Mouse (Mus musculus): Measurements from ENCODE around the gene Scrg1. TPM values are rescaled to one million over a fixed set of nuclear protein-coding genes. Genes with fewer than 3 reads are reported as not detected.
"Not testable (repeated sequence)": the region's sequence is repeated elsewhere in the genome, so short reads cannot be mapped to it uniquely, and the experiment has no call there.

Gene Scrg1
- polyA plus RNA-seq, 1 experiment from 2014 or later = 0.74 TPM

GRCm38 (mm10) chr8:57510791-57511315, 55.1 kb downstream of the Scrg1 start:
- no peaks in the 10 kb centered on the region for H3K27me3 ChIP-seq (ENCODE audit: control insufficient read depth, insufficient read depth, low read length)

DNA sequence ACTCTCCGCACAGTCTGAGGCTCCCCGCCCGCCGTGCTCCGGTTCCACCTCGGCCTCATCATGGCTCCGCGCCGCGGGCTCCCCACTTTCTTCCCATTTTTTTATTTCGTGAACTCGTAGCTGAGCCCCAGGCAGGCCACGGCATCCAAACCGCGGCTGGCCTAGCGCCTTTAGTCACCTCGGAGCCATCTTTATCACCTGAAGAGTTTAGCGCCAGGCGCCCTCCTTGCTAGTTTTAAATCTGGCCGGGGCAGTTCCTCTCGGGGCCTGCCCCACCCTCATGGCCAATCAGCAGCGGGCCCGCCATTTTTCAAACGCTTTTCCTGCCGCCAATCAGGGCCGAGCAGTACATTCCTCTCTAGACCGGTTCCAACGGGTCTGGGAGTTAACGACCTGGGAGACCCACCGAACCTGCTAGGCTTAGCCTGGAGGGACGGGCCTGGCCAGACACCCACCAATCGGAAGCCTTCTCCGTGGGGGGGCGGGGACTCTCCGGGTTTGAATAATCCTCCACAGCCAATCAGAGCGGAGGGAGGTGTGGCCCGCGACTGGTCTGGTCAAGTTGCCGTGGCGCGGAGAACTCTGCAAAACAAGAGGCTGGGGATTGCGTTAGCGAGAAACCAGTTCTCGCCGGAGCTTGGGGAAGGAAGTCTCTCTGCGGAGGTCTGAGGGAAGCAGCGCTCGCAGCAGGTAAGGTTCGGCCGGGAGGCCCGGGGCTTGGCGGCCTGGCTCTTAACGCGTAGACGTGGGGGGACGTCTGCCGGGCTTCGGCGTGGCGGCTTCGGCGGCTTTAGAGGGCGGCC, 55.8 kb downstream of the Scrg1 start, which contains the start of gene Hmgb2:
Gene Hmgb2, plus strand, starts transcription at position 592 of the 803 bp plus-strand sequence.
- WGBS = under 1% methylated on average over 63 of the region's 63 CpGs
- Histone ChIP-seq H3K36me3 (ENCODE audit: control insufficient read depth, insufficient read depth, low read length) (peaks cover 6% of the 10 kb centered on the region), H3K9ac (ENCODE audit: low read length) (peak within 1 kb of the TSS; percentile 100), H3K4me3 (replicated peaks; ENCODE audit: low read length) (peak within 1 kb of the TSS; percentile 79), H3K4me1 (ENCODE audit: control insufficient read depth, insufficient read depth, low read length) (peaks cover 6% of the 10 kb centered on the region; the same call in 1 of the 2 replicates), H3K27me3 (ENCODE audit: control insufficient read depth, insufficient read depth, low read length) (no peaks in the 10 kb centered on the region), H3K4me2 (ENCODE audit: low read depth, low read length) (peak within 1 kb of the TSS; percentile 97), H3K27ac (ENCODE audit: low read length) (peak within 1 kb of the TSS; percentile 100), H3K9me3 (replicated peaks; ENCODE audit: control insufficient read depth, low read length) (no peaks in the 10 kb centered on the region)
- ATAC-seq (ENCODE audit: insufficient read depth, low FRiP score) = peak; percentile 100

More at GRCm38 (mm10) chr8:57510791-57511315, 55.1 kb downstream of the Scrg1 start:
- peak overlapping the region; percentile 77 for H3K4me3 ChIP-seq (replicated peaks; ENCODE audit: low read length)
- peak overlapping the region; percentile 97 for H3K4me2 ChIP-seq (ENCODE audit: low read depth, low read length)
- WGBS = 1% methylated on average over 31 of the region's 31 CpGs
- peaks cover 2% of the 10 kb centered on the region; the same call in 1 of the 2 replicates for H3K36me3 ChIP-seq (ENCODE audit: control insufficient read depth, insufficient read depth, low read length)
- no peaks in the 10 kb centered on the region for H3K9me3 ChIP-seq (replicated peaks; ENCODE audit: control insufficient read depth, low read length)
- H3K27ac ChIP-seq (ENCODE audit: low read length) = peak overlapping the region; percentile 71
- H3K4me1 ChIP-seq (ENCODE audit: control insufficient read depth, insufficient read depth, low read length) = peaks cover 6% of the 10 kb centered on the region; the same call in 1 of the 2 replicates
- 0 out of 2 replicates have a peak, but pooled peaks have one; percentile 0 for ATAC-seq (ENCODE audit: insufficient read depth, low FRiP score)
- H3K9ac ChIP-seq (ENCODE audit: low read length) = peak overlapping the region; percentile 88

- peak; percentile 39 for ATAC-seq (ENCODE audit: insufficient read depth, low FRiP score)
- no peaks in the 10 kb centered on the region for H3K27me3 ChIP-seq (ENCODE audit: control insufficient read depth, insufficient read depth, low read length)
- H3K27ac ChIP-seq (ENCODE audit: low read length) = peak overlapping the region; percentile 100
- no peaks in the 10 kb centered on the region for H3K9me3 ChIP-seq (replicated peaks; ENCODE audit: control insufficient read depth, low read length)
- peaks cover 6% of the 10 kb centered on the region for H3K36me3 ChIP-seq (ENCODE audit: control insufficient read depth, insufficient read depth, low read length)
- peak overlapping the region; percentile 79 for H3K4me3 ChIP-seq (replicated peaks; ENCODE audit: low read length)
- WGBS = under 1% methylated on average over 84 of the region's 96 CpGs
- H3K9ac ChIP-seq (ENCODE audit: low read length) = peak overlapping the region; percentile 100
- H3K4me1 ChIP-seq (ENCODE audit: control insufficient read depth, insufficient read depth, low read length) = peaks cover 6% of the 10 kb centered on the region; the same call in 1 of the 2 replicates
- H3K4me2 ChIP-seq (ENCODE audit: low read depth, low read length) = peak overlapping the region; percentile 64
Measured at GRCm38 (mm10) chr8:57512141-57513056, 56.7 kb downstream of the Scrg1 start.

GRCm38 (mm10) chr8:57513178-57513661, 57.5 kb downstream of the Scrg1 start:
- H3K27me3 ChIP-seq (ENCODE audit: control insufficient read depth, insufficient read depth, low read length); H3K4me1 ChIP-seq (ENCODE audit: control insufficient read depth, insufficient read depth, low read length); ATAC-seq (ENCODE audit: insufficient read depth, low FRiP score); H3K36me3 ChIP-seq (ENCODE audit: control insufficient read depth, insufficient read depth, low read length); H3K9me3 ChIP-seq (replicated peaks; ENCODE audit: control insufficient read depth, low read length): not testable (repeated sequence)
- Histone ChIP-seq H3K4me3 (replicated peaks; ENCODE audit: low read length) (peak overlapping the region; percentile 79), H3K9ac (ENCODE audit: low read length) (peak overlapping the region; percentile 100), H3K27ac (ENCODE audit: low read length) (peak overlapping the region; percentile 100; the same call in 1 of the 2 replicates), H3K4me2 (ENCODE audit: low read depth, low read length) (peak overlapping the region; percentile 64)
- 4% methylated on average over 10 of the region's 10 CpGs for WGBS

GRCm38 (mm10) chr8:57516685-57517084, 61.0 kb downstream of the Scrg1 start:
- H3K4me2 ChIP-seq (ENCODE audit: low read depth, low read length); H3K27me3 ChIP-seq (ENCODE audit: control insufficient read depth, insufficient read depth, low read length); H3K4me3 ChIP-seq (replicated peaks; ENCODE audit: low read length); H3K4me1 ChIP-seq (ENCODE audit: control insufficient read depth, insufficient read depth, low read length); H3K36me3 ChIP-seq (ENCODE audit: control insufficient read depth, insufficient read depth, low read length); H3K9me3 ChIP-seq (replicated peaks; ENCODE audit: control insufficient read depth, low read length); ATAC-seq (ENCODE audit: insufficient read depth, low FRiP score); H3K27ac ChIP-seq (ENCODE audit: low read length); H3K9ac ChIP-seq (ENCODE audit: low read length): not testable (repeated sequence)
- WGBS = 95% methylated on average over 4 of the region's 5 CpGs

- WGBS = 87% methylated on average over 3 of the region's 3 CpGs
- Histone ChIP-seq H3K27me3 (ENCODE audit: control insufficient read depth, insufficient read depth, low read length) (no peaks in the 10 kb centered on the region), H3K27ac (ENCODE audit: low read length) (no peak overlapping the region), H3K9ac (ENCODE audit: low read length) (no peak overlapping the region), H3K4me1 (ENCODE audit: control insufficient read depth, insufficient read depth, low read length) (peaks cover 4% of the 10 kb centered on the region; the same call in 1 of the 2 replicates), H3K9me3 (replicated peaks; ENCODE audit: control insufficient read depth, low read length) (no peaks in the 10 kb centered on the region), H3K36me3 (ENCODE audit: control insufficient read depth, insufficient read depth, low read length) (peaks cover 6% of the 10 kb centered on the region), H3K4me3 (replicated peaks; ENCODE audit: low read length) (no peak overlapping the region), H3K4me2 (ENCODE audit: low read depth, low read length) (no peak overlapping the region)
- ATAC-seq (ENCODE audit: insufficient read depth, low FRiP score) = no peak
Measured at GRCm38 (mm10) chr8:57517723-57518122, 62.0 kb downstream of the Scrg1 start.

DNA sequence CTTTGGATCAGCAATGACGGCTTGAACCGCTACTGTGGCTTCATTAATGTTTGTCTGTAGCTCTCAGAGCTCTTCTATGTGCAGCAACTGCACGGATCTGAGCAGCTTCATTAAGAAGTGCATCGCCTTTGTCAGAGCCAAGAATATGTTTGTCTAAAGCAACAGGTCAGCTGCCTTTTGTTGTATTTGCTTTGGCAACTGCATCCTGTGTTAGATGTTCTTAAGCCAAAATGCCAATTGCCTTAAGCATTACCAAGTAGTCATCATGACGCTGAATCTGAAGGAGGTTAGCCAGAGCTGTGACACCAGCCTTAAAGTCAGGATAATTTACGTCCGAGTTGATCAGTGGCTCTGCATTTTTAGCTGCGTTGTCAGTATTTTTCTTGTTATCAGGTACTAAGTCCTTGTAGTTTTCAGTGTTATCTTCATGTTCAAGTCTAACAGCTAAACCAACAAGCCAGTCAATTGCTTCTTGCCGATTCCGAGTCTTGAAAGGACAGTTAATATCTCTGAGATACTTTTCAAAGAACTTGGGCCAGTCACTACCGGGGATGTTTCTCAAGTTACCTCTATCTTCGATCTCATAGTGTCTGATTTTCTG, 64.6 kb downstream of the Scrg1 start:
- no peak overlapping the region for H3K4me3 ChIP-seq (replicated peaks; ENCODE audit: low read length)
- WGBS = 76% methylated on average over 12 of the region's 12 CpGs
- H3K36me3 ChIP-seq (ENCODE audit: control insufficient read depth, insufficient read depth, low read length) = peaks cover 6% of the 10 kb centered on the region
- H3K27ac ChIP-seq (ENCODE audit: low read length) = no peak overlapping the region
- H3K4me2 ChIP-seq (ENCODE audit: low read depth, low read length) = no peak overlapping the region
- H3K9me3 ChIP-seq (replicated peaks; ENCODE audit: control insufficient read depth, low read length) = no peaks in the 10 kb centered on the region
- H3K9ac ChIP-seq (ENCODE audit: low read length) = no peak overlapping the region
- ATAC-seq (ENCODE audit: insufficient read depth, low FRiP score) = no peak
- no peaks in the 10 kb centered on the region for H3K27me3 ChIP-seq (ENCODE audit: control insufficient read depth, insufficient read depth, low read length)
- no peaks in the 10 kb centered on the region for H3K4me1 ChIP-seq (ENCODE audit: control insufficient read depth, insufficient read depth, low read length)
